28 mouse cellular contexts compared by ENCODE assay signal in genomic region chr4:100893739-100894138, GRCm38 (mm10).
A peak's percentile ranks its signal among the peaks of the same experiment; 100 is the strongest.
DNase-seq lines count a peak whose midpoint lies in the region; ATAC-seq and TF ChIP-seq lines count a peak whose summit lies in the region.
"Had no signal": no experiment of that assay in that cellular context is flagged by ENCODE, and none has a peak within 500 bp of the region (broad histone marks: within the 10 kb centered on the region; RNA-seq: fewer than 3 reads in every experiment).

No protein-coding gene starts in this region.

- intact Hi-C loops in heart, postnatal 14 days (cut with DNase I) = no loop called here

- H3K27me3 ChIP-seq in heart, embryonic 13.5 days (replicated peaks) = no peaks in the 10 kb centered on the region
- no peaks in the 10 kb centered on the region for H3K27me3 ChIP-seq in kidney, adult 2 months (replicated peaks; ENCODE audit: control insufficient read depth, insufficient read depth, low read length)
- no peaks in the 10 kb centered on the region for H3K27me3 ChIP-seq in kidney, embryonic 15.5 days
- H3K27me3 ChIP-seq in intestine, embryonic 15.5 days (replicated peaks) = no peaks in the 10 kb centered on the region
- H3K27me3 ChIP-seq in intestine, postnatal 0 days (replicated peaks; ENCODE audit: control insufficient read depth, insufficient read depth, low read length) = no peaks in the 10 kb centered on the region
- no peaks in the 10 kb centered on the region for H3K27me3 ChIP-seq in forebrain, embryonic 15.5 days
- H3K27me3 ChIP-seq: hindbrain, embryonic 12.5 days; limb, embryonic 13.5 days; lung, embryonic 15.5 days; stomach, embryonic 15.5 days had no signal

- H3K4me3 ChIP-seq in heart, embryonic 13.5 days = no peak overlapping the region
- H3K4me3 ChIP-seq in kidney, adult 2 months (ENCODE audit: insufficient read depth, low read depth, low read length) = no peak overlapping the region
- H3K4me3 ChIP-seq in kidney, embryonic 15.5 days (replicated peaks) = no peak overlapping the region
- H3K4me3 ChIP-seq in intestine, embryonic 15.5 days (replicated peaks) = no peak overlapping the region
- H3K4me3 ChIP-seq in intestine, postnatal 0 days (ENCODE audit: low read depth, low read length) = no peak overlapping the region
- no peak overlapping the region for H3K4me3 ChIP-seq in forebrain, embryonic 15.5 days
- H3K4me3 ChIP-seq: hindbrain, embryonic 12.5 days; limb, embryonic 13.5 days; lung, embryonic 15.5 days; stomach, embryonic 15.5 days had no signal

- peak overlapping the region; percentile 63 for H3K27ac ChIP-seq in heart, embryonic 13.5 days (replicated peaks)
- no peak overlapping the region for H3K27ac ChIP-seq in kidney, adult 2 months (ENCODE audit: insufficient read depth, low read depth, low read length)
- no peak overlapping the region for H3K27ac ChIP-seq in kidney, embryonic 15.5 days
- H3K27ac ChIP-seq in intestine, embryonic 15.5 days = no peak overlapping the region
- H3K27ac ChIP-seq in intestine, postnatal 0 days (ENCODE audit: low read depth, low read length) = peak overlapping the region; percentile 50; the same call in 1 of the 2 replicates
- H3K27ac ChIP-seq in forebrain, embryonic 15.5 days (replicated peaks) = no peak overlapping the region
- H3K27ac ChIP-seq: hindbrain, embryonic 12.5 days; hindbrain, postnatal 0 days; limb, embryonic 13.5 days; lung, embryonic 15.5 days; stomach, embryonic 15.5 days had no signal

- peaks cover 11% of the 10 kb centered on the region for H3K36me3 ChIP-seq in heart, embryonic 13.5 days
- H3K36me3 ChIP-seq in kidney, adult 2 months (ENCODE audit: control insufficient read depth, insufficient read depth, low read length) = no peaks in the 10 kb centered on the region
- peaks cover 13% of the 10 kb centered on the region; the same call in 1 of the 2 replicates for H3K36me3 ChIP-seq in kidney, embryonic 15.5 days
- no peaks in the 10 kb centered on the region for H3K36me3 ChIP-seq in intestine, embryonic 15.5 days
- 0 out of 2 replicates have a peak, but pooled peaks cover under 1% of the 10 kb centered on the region for H3K36me3 ChIP-seq in intestine, postnatal 0 days (ENCODE audit: control insufficient read depth, insufficient read depth)
- no peaks in the 10 kb centered on the region for H3K36me3 ChIP-seq in forebrain, embryonic 15.5 days
- H3K36me3 ChIP-seq: lung, embryonic 15.5 days; stomach, embryonic 15.5 days had no signal

- TF ChIP-seq CTCF in kidney, adult 2 months (conservative IDR thresholded peaks at IDR 0.05; ENCODE audit: insufficient read depth, insufficient read length, low read depth, low read length) = no peak
- TF ChIP-seq CTCF in intestine, postnatal 0 days (IDR thresholded peaks at IDR 0.05; ENCODE audit: low read depth) = no peak

- no peak overlapping the region for H3K9ac ChIP-seq in heart, embryonic 13.5 days
- H3K9ac ChIP-seq in kidney, embryonic 15.5 days = no peak overlapping the region
- no peak overlapping the region for H3K9ac ChIP-seq in intestine, embryonic 15.5 days
- H3K9ac ChIP-seq in intestine, postnatal 0 days (ENCODE audit: low read depth, low read length) = no peak overlapping the region
- no peak overlapping the region for H3K9ac ChIP-seq in forebrain, embryonic 15.5 days (replicated peaks)
- H3K9ac ChIP-seq: hindbrain, embryonic 12.5 days; limb, embryonic 13.5 days; lung, embryonic 15.5 days; stomach, embryonic 15.5 days had no signal

- no peak overlapping the region for H3K4me2 ChIP-seq in heart, embryonic 13.5 days
- H3K4me2 ChIP-seq in kidney, embryonic 15.5 days = no peak overlapping the region
- H3K4me2 ChIP-seq in intestine, embryonic 15.5 days (replicated peaks) = no peak overlapping the region
- H3K4me2 ChIP-seq in intestine, postnatal 0 days (replicated peaks; ENCODE audit: low read depth) = no peak overlapping the region
- H3K4me2 ChIP-seq in forebrain, embryonic 15.5 days (replicated peaks) = no peak overlapping the region
- H3K4me2 ChIP-seq: hindbrain, embryonic 12.5 days; limb, embryonic 13.5 days; liver, embryonic 11.5 days; lung, embryonic 15.5 days; midbrain, embryonic 11.5 days; stomach, embryonic 15.5 days had no signal

- no peak for TF ChIP-seq POLR2A in kidney, adult 2 months (IDR thresholded peaks at IDR 0.05; ENCODE audit: low read depth, low read length)

- ATAC-seq in heart, embryonic 13.5 days (ENCODE audit: extremely low read depth, insufficient number of reproducible peaks, low FRiP score, low TSS enrichment) = peak; percentile 31; the same call in 1 of the 2 replicates
- no peak for ATAC-seq in kidney, embryonic 15.5 days (replicated peaks; ENCODE audit: low FRiP score)
- peak; percentile 92 for ATAC-seq in intestine, embryonic 15.5 days
- peak; percentile 41; the same call in 1 of the 2 replicates for ATAC-seq in intestine, postnatal 0 days
- ATAC-seq in forebrain, embryonic 15.5 days (replicated peaks) = no peak
- ATAC-seq: CD4-positive, CD25-positive, alpha-beta regulatory T cell, adult 4 months; forebrain, embryonic 14.5 days; hindbrain, postnatal 0 days; midbrain, embryonic 16.5 days had no signal

- DNase-seq in heart, postnatal 14 days = no peak
- DNase-seq in kidney, adult 2 months = peak; percentile 25
- DNase-seq: adrenal gland, postnatal 14 days; cerebellum, adult 11 months; cerebellum, adult 9-10 months; cerebellum, postnatal 36 days; gastrocnemius, postnatal 25 days; kidney, adult 18-20 months; kidney, postnatal 4 days; lung, postnatal 36 days; right cerebral cortex, postnatal 25 days; thymus, adult 2 months; thymus, postnatal 36 days had no signal

- H3K9me3 ChIP-seq in heart, embryonic 13.5 days = no peaks in the 10 kb centered on the region
- no peaks in the 10 kb centered on the region for H3K9me3 ChIP-seq in kidney, embryonic 15.5 days (replicated peaks)
- H3K9me3 ChIP-seq in intestine, embryonic 15.5 days = no peaks in the 10 kb centered on the region
- H3K9me3 ChIP-seq in intestine, postnatal 0 days (ENCODE audit: control insufficient read depth) = no peaks in the 10 kb centered on the region
- H3K9me3 ChIP-seq in forebrain, embryonic 15.5 days = no peaks in the 10 kb centered on the region
- H3K9me3 ChIP-seq: hindbrain, embryonic 12.5 days; limb, embryonic 13.5 days; lung, embryonic 15.5 days; stomach, embryonic 15.5 days had no signal

- H3K4me1 ChIP-seq in heart, embryonic 13.5 days = peaks cover 27% of the 10 kb centered on the region
- H3K4me1 ChIP-seq in kidney, adult 2 months (ENCODE audit: control insufficient read depth, insufficient read depth, low read length) = peaks cover 9% of the 10 kb centered on the region
- peaks cover 25% of the 10 kb centered on the region for H3K4me1 ChIP-seq in kidney, embryonic 15.5 days
- H3K4me1 ChIP-seq in intestine, embryonic 15.5 days (replicated peaks) = no peaks in the 10 kb centered on the region
- peaks cover 3% of the 10 kb centered on the region; the same call in 1 of the 2 replicates for H3K4me1 ChIP-seq in intestine, postnatal 0 days (replicated peaks; ENCODE audit: control insufficient read depth, insufficient read depth, low read length)
- peaks cover 6% of the 10 kb centered on the region; the same call in 1 of the 2 replicates for H3K4me1 ChIP-seq in forebrain, embryonic 15.5 days
- H3K4me1 ChIP-seq: stomach, embryonic 15.5 days had no signal

Comparison
In these comparisons a context has a peak if more than half of its experiments do, and no peak if none do; other contexts are left out.
1. H3K27ac ChIP-seq: peak in heart, embryonic 13.5 days (single experiment) and intestine, postnatal 0 days (single experiment); none in kidney, adult 2 months (single experiment), kidney, embryonic 15.5 days (single experiment), intestine, embryonic 15.5 days (single experiment) and forebrain, embryonic 15.5 days (single experiment).
2. ATAC-seq: peak in heart, embryonic 13.5 days (single experiment), intestine, embryonic 15.5 days (single experiment) and intestine, postnatal 0 days (single experiment); none in kidney, embryonic 15.5 days (single experiment) and forebrain, embryonic 15.5 days (single experiment).